Mouse (Mus musculus): ENCODE measurements around the gene Clec2i. TPM values are rescaled to one million over a fixed set of nuclear protein-coding genes. Genes with fewer than 3 reads are reported as not detected.

The Clec2i gene
- total RNA-seq, 2 experiments from 2014 or later, result 38.5 to 59.7 TPM

Other genes starting within 250 kb of the Clec2i start
- gene Clec2h, start 225.2 kb upstream of the Clec2i start, total RNA-seq (2015), result not detected in 2 replicates
- gene Clec2h, start 225.2 kb upstream of the Clec2i start, total RNA-seq (2017), result not detected in 2 replicates
- 0.62 TPM in 1 of 2 replicates, not detected in the other for gene Klrb1, start 164.5 kb upstream of the Clec2i start, total RNA-seq (2015)
- gene Klrb1, start 164.5 kb upstream of the Clec2i start, total RNA-seq (2017), result 0.26 and 0.73 TPM in 2 replicates
- 4.7 and 10.0 TPM in 2 replicates for gene Klrb1c, start 98.4 kb upstream of the Clec2i start, total RNA-seq (2015)
- gene Klrb1c, start 98.4 kb upstream of the Clec2i start, total RNA-seq (2017), result 6.8 and 8.4 TPM in 2 replicates
- 2.7 TPM in 1 of 2 replicates, not detected in the other for gene Gm44511, start 61.3 kb upstream of the Clec2i start, total RNA-seq (2015)
- 3.4 TPM in 1 of 2 replicates, not detected in the other for gene Gm44511, start 61.3 kb upstream of the Clec2i start, total RNA-seq (2017)
- 4.5 and 11.2 TPM in 2 replicates for gene Klrb1b, start 61.3 kb upstream of the Clec2i start, total RNA-seq (2015)
- 2.6 and 3.6 TPM in 2 replicates for gene Klrb1b, start 61.3 kb upstream of the Clec2i start, total RNA-seq (2017)
- 154 and 164 TPM in 2 replicates for gene BC035044, start 3.5 kb downstream of the Clec2i start, total RNA-seq (2015)
- 141 and 149 TPM in 2 replicates for gene BC035044, start 3.5 kb downstream of the Clec2i start, total RNA-seq (2017)
- gene Clec2g, start 46.8 kb downstream of the Clec2i start, total RNA-seq (2015), result 0.48 TPM in 1 of 2 replicates, not detected in the other
- 1.5 TPM in 1 of 2 replicates, not detected in the other for gene Clec2g, start 46.8 kb downstream of the Clec2i start, total RNA-seq (2017)
- gene Klrb1f, start 158.3 kb downstream of the Clec2i start, total RNA-seq (2015), result 104 and 108 TPM in 2 replicates
- 132 and 137 TPM in 2 replicates for gene Klrb1f, start 158.3 kb downstream of the Clec2i start, total RNA-seq (2017)
- gene Clec2e, start 213.3 kb downstream of the Clec2i start, total RNA-seq (2015), result not detected in 2 replicates
- gene Clec2e, start 213.3 kb downstream of the Clec2i start, total RNA-seq (2017), result 0.29 TPM in 1 of 2 replicates, not detected in the other

All from megakaryocyte, adult 5-6 weeks (primary cell).